Mouse (Mus musculus) liver, embryonic 18 days (tissue): ENCODE results near the gene Ifna7. TPM values are rescaled to one million over a fixed set of nuclear protein-coding genes. Genes with fewer than 3 reads are reported as not detected.

Experiments used
- polyA plus RNA-seq: library from polyadenylated mRNA; depleted of rRNA; stranded (reverse); fragments of >200 nt; gene quantifications from 2 replicates; pipeline ENCODE4 v1.2.3, GENCODE M21; 2012; rRNA removed

The Ifna7 gene
- not detected in 2 replicates for polyA plus RNA-seq

DNA sequence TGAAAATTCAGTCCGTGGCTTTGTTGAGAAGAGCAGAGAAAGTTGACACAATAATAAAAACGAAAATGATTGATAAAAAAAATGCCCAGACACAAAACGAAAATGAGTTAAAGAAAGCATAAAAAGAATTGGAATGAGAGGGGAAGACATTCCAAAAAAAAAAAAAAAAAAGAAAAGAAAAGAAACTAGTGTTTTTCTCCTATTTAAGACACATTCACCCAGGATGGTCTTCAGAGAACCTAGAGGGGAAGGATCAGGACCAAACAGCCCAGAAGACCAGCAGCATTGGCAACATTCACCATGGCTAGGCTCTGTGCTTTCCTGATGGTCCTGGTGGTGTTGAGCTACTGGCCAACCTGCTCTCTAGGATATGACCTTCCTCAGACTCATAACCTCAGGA is at the start of gene Ifna7:
Ifna7 (plus strand) TSS at position 301 of the 400 bp plus-strand sequence.

DNA sequence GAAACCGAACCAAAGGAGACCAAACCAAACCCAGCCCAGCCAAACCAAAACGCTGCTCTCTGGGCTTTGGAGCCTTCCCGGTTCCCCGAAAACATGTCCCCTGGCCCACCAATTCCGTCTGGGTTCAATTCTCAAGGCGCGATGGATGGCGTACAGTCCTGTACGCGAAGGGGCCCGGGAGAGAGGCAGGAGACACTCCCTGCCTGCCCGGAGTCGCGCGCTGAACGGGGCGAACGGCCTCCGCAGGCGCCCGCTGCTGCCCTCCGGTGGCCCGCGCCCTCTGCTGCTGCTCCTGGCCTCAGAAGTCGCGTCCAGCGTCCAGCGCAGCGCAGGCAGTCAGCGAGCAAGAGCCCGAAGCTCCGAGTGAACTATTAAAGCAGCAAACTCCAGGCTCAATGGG is 42.5 kb upstream of the Ifna7 start, which contains the start of gene Gm13290:
Gm13290 (plus strand) TSS at position 301 of the 400 bp plus-strand sequence.

DNA sequence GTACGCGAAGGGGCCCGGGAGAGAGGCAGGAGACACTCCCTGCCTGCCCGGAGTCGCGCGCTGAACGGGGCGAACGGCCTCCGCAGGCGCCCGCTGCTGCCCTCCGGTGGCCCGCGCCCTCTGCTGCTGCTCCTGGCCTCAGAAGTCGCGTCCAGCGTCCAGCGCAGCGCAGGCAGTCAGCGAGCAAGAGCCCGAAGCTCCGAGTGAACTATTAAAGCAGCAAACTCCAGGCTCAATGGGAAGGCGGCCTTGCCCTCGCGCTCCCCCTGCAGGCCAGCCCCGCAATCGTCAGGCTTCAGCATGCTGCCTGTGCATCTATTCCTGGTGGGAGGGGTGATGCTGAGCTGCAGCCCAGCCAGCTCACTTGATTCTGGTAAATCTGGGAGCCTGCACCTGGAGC is 39.4 kb upstream of the Ifna7 start, which contains the start of gene Gm13289:
Gm13289 (plus strand) TSS at position 301 of the 400 bp plus-strand sequence.

DNA sequence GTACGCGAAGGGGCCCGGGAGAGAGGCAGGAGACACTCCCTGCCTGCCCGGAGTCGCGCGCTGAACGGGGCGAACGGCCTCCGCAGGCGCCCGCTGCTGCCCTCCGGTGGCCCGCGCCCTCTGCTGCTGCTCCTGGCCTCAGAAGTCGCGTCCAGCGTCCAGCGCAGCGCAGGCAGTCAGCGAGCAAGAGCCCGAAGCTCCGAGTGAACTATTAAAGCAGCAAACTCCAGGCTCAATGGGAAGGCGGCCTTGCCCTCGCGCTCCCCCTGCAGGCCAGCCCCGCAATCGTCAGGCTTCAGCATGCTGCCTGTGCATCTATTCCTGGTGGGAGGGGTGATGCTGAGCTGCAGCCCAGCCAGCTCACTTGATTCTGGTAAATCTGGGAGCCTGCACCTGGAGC is 36.5 kb upstream of the Ifna7 start, which contains the start of gene Gm13272:
Gm13272 (plus strand) TSS at position 301 of the 400 bp plus-strand sequence.

DNA sequence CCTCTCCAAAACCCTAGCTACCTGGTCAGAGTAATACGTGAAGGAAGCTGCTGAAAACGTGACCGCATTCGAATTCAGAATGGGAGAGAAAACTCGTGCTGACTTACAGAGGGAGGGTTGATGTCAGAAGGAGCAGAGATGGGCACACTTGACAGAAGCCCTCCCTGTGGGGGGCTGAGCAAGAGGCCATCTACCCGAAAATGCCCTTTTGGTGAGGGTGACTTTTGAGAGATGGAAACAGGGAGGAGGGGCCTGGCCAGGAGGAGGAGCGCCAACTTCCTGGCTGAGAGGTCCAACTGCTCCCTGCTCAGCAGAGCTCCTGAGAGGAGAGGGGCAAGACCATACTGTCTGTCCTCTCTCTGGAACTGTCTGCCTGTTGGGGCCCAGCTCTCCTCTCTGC is 34.2 kb upstream of the Ifna7 start, which contains the start of gene Ifnz:
Ifnz (plus strand) TSS at position 301 of the 400 bp plus-strand sequence.

DNA sequence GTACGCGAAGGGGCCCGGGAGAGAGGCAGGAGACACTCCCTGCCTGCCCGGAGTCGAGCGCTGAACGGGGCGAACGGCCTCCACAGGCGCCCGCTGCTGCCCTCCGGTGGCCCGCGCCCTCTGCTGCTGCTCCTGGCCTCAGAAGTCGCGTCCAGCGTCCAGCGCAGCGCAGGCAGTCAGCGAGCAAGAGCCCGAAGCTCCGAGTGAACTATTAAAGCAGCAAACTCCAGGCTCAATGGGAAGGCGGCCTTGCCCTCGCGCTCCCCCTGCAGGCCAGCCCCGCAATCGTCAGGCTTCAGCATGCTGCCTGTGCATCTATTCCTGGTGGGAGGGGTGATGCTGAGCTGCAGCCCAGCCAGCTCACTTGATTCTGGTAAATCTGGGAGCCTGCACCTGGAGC is 30.6 kb upstream of the Ifna7 start, which contains the start of gene Gm13276:
Gm13276 (plus strand) TSS at position 301 of the 400 bp plus-strand sequence.

DNA sequence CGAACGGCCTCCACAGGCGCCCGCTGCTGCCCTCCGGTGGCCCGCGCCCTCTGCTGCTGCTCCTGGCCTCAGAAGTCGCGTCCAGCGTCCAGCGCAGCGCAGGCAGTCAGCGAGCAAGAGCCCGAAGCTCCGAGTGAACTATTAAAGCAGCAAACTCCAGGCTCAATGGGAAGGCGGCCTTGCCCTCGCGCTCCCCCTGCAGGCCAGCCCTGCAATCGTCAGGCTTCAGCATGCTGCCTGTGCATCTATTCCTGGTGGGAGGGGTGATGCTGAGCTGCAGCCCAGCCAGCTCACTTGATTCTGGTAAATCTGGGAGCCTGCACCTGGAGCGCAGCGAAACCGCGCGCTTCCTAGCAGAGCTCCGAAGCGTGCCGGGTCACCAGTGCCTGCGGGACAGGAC is 27.6 kb upstream of the Ifna7 start, which contains the start of gene Gm13277:
Gm13277 (plus strand) TSS at position 231 of the 400 bp plus-strand sequence.

DNA sequence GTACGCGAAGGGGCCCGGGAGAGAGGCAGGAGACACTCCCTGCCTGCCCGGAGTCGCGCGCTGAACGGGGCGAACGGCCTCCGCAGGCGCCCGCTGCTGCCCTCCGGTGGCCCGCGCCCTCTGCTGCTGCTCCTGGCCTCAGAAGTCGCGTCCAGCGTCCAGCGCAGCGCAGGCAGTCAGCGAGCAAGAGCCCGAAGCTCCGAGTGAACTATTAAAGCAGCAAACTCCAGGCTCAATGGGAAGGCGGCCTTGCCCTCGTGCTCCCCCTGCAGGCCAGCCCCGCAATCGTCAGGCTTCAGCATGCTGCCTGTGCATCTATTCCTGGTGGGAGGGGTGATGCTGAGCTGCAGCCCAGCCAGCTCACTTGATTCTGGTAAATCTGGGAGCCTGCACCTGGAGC is 24.8 kb upstream of the Ifna7 start, which contains the start of gene Gm13278:
Gm13278 (plus strand) TSS at position 301 of the 400 bp plus-strand sequence.

DNA sequence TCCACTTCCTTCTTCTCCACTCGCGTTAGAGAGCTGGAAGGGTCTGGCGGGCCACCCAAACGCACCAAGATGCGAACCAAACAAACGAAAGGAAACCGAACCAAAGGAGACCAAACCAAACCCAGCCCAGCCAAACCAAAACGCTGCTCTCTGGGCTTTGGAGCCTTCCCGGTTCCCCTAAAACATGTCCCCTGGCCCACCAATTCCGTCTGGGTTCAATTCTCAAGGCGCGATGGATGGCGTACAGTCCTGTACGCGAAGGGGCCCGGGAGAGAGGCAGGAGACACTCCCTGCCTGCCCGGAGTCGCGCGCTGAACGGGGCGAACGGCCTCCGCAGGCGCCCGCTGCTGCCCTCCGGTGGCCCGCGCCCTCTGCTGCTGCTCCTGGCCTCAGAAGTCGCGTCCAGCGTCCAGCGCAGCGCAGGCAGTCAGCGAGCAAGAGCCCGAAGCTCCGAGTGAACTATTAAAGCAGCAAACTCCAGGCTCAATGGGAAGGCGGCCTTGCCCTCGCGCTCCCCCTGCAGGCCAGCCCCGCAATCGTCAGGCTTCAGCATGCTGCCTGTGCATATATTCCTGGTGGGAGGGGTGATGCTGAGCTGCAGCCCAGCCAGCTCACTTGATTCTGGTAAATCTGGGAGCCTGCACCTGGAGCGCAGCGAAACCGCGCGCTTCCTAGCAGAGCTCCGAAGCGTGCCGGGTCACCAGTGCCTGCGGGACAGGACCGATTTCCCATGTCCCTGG is 21.9 kb upstream of the Ifna7 start, which contains the start of gene Gm13275:
Gm13275 (plus strand) TSS at position 552 of the 740 bp plus-strand sequence.

DNA sequence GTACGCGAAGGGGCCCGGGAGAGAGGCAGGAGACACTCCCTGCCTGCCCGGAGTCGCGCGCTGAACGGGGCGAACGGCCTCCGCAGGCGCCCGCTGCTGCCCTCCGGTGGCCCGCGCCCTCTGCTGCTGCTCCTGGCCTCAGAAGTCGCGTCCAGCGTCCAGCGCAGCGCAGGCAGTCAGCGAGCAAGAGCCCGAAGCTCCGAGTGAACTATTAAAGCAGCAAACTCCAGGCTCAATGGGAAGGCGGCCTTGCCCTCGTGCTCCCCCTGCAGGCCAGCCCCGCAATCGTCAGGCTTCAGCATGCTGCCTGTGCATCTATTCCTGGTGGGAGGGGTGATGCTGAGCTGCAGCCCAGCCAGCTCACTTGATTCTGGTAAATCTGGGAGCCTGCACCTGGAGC is 18.9 kb upstream of the Ifna7 start, which contains the start of gene Gm13279:
Gm13279 (plus strand) TSS at position 301 of the 400 bp plus-strand sequence.

DNA sequence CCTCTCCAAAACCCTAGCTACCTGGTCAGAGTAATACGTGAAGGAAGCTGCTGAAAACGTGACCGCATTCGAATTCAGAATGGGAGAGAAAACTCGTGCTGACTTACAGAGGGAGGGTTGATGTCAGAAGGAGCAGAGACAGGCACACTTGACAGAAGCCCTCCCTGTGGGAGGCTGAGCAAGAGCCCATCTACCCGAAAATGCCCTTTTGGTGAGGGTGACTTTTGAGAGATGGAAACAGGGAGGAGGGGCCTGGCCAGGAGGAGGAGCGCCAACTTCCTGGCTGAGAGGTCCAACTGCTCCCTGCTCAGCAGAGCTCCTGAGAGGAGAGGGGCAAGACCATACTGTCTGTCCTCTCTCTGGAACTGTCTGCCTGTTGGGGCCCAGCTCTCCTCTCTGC is 16.7 kb upstream of the Ifna7 start, which contains the start of gene Gm13285:
Gm13285 (plus strand) TSS at position 301 of the 400 bp plus-strand sequence.

DNA sequence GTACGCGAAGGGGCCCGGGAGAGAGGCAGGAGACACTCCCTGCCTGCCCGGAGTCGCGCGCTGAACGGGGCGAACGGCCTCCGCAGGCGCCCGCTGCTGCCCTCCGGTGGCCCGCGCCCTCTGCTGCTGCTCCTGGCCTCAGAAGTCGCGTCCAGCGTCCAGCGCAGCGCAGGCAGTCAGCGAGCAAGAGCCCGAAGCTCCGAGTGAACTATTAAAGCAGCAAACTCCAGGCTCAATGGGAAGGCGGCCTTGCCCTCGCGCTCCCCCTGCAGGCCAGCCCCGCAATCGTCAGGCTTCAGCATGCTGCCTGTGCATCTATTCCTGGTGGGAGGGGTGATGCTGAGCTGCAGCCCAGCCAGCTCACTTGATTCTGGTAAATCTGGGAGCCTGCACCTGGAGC is 13.1 kb upstream of the Ifna7 start, which contains the start of gene Gm13287:
Gm13287 (plus strand) TSS at position 301 of the 400 bp plus-strand sequence.

DNA sequence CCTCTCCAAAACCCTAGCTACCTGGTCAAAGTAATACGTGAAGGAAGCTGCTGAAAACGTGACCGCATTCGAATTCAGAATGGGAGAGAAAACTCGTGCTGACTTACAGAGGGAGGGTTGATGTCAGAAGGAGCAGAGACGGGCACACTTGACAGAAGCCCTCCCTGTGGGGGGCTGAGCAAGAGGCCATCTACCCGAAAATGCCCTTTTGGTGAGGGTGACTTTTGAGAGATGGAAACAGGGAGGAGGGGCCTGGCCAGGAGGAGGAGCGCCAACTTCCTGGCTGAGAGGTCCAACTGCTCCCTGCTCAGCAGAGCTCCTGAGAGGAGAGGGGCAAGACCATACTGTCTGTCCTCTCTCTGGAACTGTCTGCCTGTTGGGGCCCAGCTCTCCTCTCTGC is 10.8 kb upstream of the Ifna7 start, which contains the start of gene Gm13288:
Gm13288 (plus strand) TSS at position 301 of the 400 bp plus-strand sequence.

DNA sequence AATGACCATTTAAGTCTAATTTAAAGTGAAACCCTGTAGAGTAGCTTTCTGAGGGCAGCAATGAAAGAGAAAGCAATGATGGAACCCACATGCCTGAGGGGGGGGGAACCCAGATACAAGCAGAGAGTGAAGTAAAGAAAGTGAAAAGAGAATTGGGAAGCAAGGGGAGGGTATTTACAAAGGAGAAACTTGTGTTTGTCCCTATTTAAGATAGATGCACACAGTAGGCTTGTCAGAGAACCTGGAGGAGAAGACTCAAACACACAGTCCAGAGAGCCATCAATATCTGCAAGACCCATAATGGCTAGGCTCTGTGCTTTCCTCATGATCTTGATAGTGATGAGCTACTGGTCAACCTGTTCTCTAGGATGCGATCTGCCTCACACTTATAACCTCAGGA is 3.6 kb downstream of the Ifna7 start, which contains the start of gene Ifna11:
Ifna11 (plus strand) TSS at position 301 of the 400 bp plus-strand sequence.

DNA sequence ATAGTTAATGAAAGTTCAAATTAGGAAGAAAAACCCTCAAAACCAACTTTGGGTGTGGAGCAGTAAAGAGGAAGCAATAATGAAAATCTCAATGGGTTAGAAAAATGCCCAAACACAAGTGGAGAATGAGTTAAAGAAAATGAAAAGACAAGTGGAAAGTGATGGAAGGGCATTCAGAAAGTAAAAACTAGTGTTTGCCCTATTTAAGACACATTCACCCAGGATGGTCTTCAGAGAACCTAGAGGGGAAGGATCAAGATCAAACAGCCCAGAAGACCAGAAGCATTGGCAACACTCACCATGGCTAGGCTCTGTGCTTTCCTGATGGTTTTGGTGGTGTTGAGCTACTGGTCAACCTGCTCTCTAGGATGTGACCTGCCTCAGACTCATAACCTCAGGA is 11.1 kb downstream of the Ifna7 start, which contains the start of gene Ifna6:
Ifna6 (plus strand) TSS at position 301 of the 400 bp plus-strand sequence.

DNA sequence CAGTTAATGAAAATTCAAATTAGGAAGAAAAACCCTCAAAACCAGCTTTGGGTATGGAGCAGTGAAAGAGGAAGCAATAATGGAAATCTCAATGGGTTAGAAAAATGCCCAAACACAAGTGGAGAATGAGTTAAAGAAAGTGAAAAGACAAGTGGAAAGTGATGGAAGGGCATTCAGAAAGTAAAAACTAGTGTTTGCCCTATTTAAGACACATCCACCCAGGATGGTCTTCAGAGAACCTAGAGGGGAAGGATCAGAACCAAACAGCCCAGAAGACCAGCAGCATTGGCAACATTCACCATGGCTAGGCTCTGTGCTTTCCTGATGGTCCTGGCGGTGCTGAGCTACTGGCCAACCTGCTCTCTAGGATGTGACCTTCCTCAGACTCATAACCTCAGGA is 19.2 kb downstream of the Ifna7 start, which contains the start of gene Ifna5:
Ifna5 (plus strand) TSS at position 301 of the 400 bp plus-strand sequence.

DNA sequence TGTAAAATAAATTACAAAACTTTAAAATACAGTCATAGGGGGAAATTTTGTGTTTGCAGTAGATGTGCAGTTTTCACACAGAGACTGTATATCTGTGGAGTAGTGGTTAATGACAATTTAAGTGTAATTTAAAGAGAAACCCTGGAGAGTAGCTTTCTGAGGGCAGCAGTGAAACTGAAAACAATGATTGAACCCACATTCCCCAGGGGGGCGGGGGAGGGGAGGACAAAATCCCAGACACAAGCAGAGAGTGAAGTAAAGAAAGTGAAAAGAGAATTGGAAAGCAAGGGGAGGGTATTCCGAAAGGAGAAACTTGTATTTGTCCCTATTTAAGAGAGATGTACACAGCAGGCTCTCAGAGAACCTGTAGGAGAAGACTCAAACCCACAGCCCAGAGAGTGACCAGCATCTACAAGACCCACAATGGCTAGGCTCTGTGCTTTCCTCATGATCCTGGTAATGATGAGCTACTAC is 25.4 kb downstream of the Ifna7 start, which contains the start of gene Ifna4:
Ifna4 (plus strand) TSS at position 424 of the 474 bp plus-strand sequence.

DNA sequence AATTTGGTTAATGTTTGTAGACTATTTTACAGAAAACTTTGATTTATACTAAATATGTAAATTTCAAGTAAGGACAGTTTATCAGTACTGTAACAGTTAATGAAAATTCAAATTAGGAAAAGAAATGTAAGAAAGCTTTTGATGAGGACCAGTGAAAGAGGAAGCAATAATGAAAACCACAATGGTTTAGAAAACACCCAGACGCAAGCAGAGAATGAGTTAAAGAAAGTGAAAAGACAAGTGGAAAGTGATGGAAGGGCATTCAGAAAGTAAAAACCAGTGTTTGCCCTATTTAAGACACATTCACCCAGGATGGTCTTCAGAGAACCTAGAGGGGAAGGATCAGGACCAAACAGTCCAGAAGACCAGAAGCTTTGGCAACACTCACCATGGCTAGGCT is 33.7 kb downstream of the Ifna7 start, which contains the start of gene Ifna1:
Ifna1 (plus strand) TSS at position 390 of the 400 bp plus-strand sequence.

Other genes with a start within 250 kb of the Ifna7 start
- not detected in 2 replicates for gene Ifna14, start 244.4 kb upstream of the Ifna7 start, polyA plus RNA-seq
- gene Ifna9, start 223.8 kb upstream of the Ifna7 start, polyA plus RNA-seq: not detected in 2 replicates
- gene Ifna12, start 212.9 kb upstream of the Ifna7 start, polyA plus RNA-seq: not detected in 2 replicates
- not detected in 2 replicates for gene C87499, start 181.8 kb upstream of the Ifna7 start, polyA plus RNA-seq
- gene Ifna13, start 171.8 kb upstream of the Ifna7 start, polyA plus RNA-seq: not detected in 2 replicates
- not detected in 2 replicates for gene Ifna16, start 139.3 kb upstream of the Ifna7 start, polyA plus RNA-seq
- gene Ifna2, start 132.3 kb upstream of the Ifna7 start, polyA plus RNA-seq: not detected in 2 replicates
- gene Ifnab, start 124.9 kb upstream of the Ifna7 start, polyA plus RNA-seq: not detected in 2 replicates
- gene Gm26566, start 94.4 kb upstream of the Ifna7 start, polyA plus RNA-seq: 0.03 and 0.05 TPM in 2 replicates
- gene Klhl9, start 93.8 kb upstream of the Ifna7 start, polyA plus RNA-seq: 9.8 and 10.8 TPM in 2 replicates
- not detected in 2 replicates for gene Gm13271, start 61.4 kb upstream of the Ifna7 start, polyA plus RNA-seq
- gene Gm13283, start 56.1 kb upstream of the Ifna7 start, polyA plus RNA-seq: 0.04 TPM in 1 of 2 replicates, not detected in the other
- not detected in 2 replicates for gene Gm13290, start 42.4 kb upstream of the Ifna7 start, polyA plus RNA-seq
- gene Gm13289, start 39.3 kb upstream of the Ifna7 start, polyA plus RNA-seq: not detected in 2 replicates
- gene Gm13272, start 36.4 kb upstream of the Ifna7 start, polyA plus RNA-seq: not detected in 2 replicates
- 0.02 and 0.04 TPM in 2 replicates for gene Ifnz, start 34.1 kb upstream of the Ifna7 start, polyA plus RNA-seq
- gene Gm13276, start 30.5 kb upstream of the Ifna7 start, polyA plus RNA-seq: not detected in 2 replicates
- not detected in 2 replicates for gene Gm13277, start 27.6 kb upstream of the Ifna7 start, polyA plus RNA-seq
- gene Gm13278, start 24.7 kb upstream of the Ifna7 start, polyA plus RNA-seq: not detected in 2 replicates
- gene Gm13275, start 21.7 kb upstream of the Ifna7 start, polyA plus RNA-seq: not detected in 2 replicates
- not detected in 2 replicates for gene Gm13279, start 18.8 kb upstream of the Ifna7 start, polyA plus RNA-seq
- gene Gm13285, start 16.6 kb upstream of the Ifna7 start, polyA plus RNA-seq: not detected in 2 replicates
- gene Gm13287, start 13.0 kb upstream of the Ifna7 start, polyA plus RNA-seq: not detected in 2 replicates
- gene Gm13288, start 10.7 kb upstream of the Ifna7 start, polyA plus RNA-seq: 0.02 TPM in 1 of 2 replicates, not detected in the other
- not detected in 2 replicates for gene Ifna11, start 3.7 kb downstream of the Ifna7 start, polyA plus RNA-seq
- not detected in 2 replicates for gene Ifna6, start 11.2 kb downstream of the Ifna7 start, polyA plus RNA-seq
- gene Ifna5, start 19.3 kb downstream of the Ifna7 start, polyA plus RNA-seq: not detected in 2 replicates
- gene Ifna4, start 25.6 kb downstream of the Ifna7 start, polyA plus RNA-seq: not detected in 2 replicates
- not detected in 2 replicates for gene Ifna1, start 33.9 kb downstream of the Ifna7 start, polyA plus RNA-seq
- not detected in 2 replicates for gene Ifne, start 64.0 kb downstream of the Ifna7 start, polyA plus RNA-seq